Mouse (Mus musculus): ENCODE measurements around the gene Mob3b. TPM values are rescaled to one million over a fixed set of nuclear protein-coding genes. Genes with fewer than 3 reads are reported as not detected.

Gene Mob3b
- polyA plus RNA-seq, 1 experiment from 2014 or later, result 9.3 TPM

GRCm38 (mm10) chr4:35126776-35127175 lies 30.5 kb downstream of the Mob3b start:
- 57% methylated on average over 9 of the region's 9 CpGs for WGBS

GRCm38 (mm10) chr4:35125299-35125777 lies 31.9 kb downstream of the Mob3b start:
- peaks cover 12% of the 10 kb centered on the region; the same call in 1 of the 2 replicates for H3K4me1 ChIP-seq (ENCODE audit: control insufficient read depth, insufficient read depth, low read length)
- H3K9ac ChIP-seq (ENCODE audit: low read length), result no peak overlapping the region
- DNase-seq (ENCODE audit: low spot score), result peak; percentile 71
- no peak overlapping the region for H3K4me2 ChIP-seq (ENCODE audit: low read depth)
- H3K9me3 ChIP-seq (ENCODE audit: control insufficient read depth, low read length), result no peaks in the 10 kb centered on the region
- H3K36me3 ChIP-seq (ENCODE audit: control insufficient read depth, insufficient read depth, low read length), result no peaks in the 10 kb centered on the region
- peak overlapping the region; percentile 40; the same call in 1 of the 2 replicates for H3K27ac ChIP-seq (ENCODE audit: low read depth, low read length)
- 7% methylated on average over 6 of the region's 6 CpGs for WGBS
- no peaks in the 10 kb centered on the region for H3K27me3 ChIP-seq (ENCODE audit: control insufficient read depth, insufficient read depth, low read length)
- H3K4me3 ChIP-seq (ENCODE audit: low read depth, low read length), result no peak overlapping the region
- peak; percentile 85 for ATAC-seq (ENCODE audit: insufficient read depth, low FRiP score, low TSS enrichment)

More at GRCm38 (mm10) chr4:35126776-35127175, 30.5 kb downstream of the Mob3b start:
- DNase-seq (ENCODE audit: low spot score) (no peak), ATAC-seq (ENCODE audit: insufficient read depth, low FRiP score, low TSS enrichment) (no peak)
- Histone ChIP-seq H3K4me1 (ENCODE audit: control insufficient read depth, insufficient read depth, low read length) (peaks cover 12% of the 10 kb centered on the region; the same call in 1 of the 2 replicates), H3K27me3 (ENCODE audit: control insufficient read depth, insufficient read depth, low read length) (no peaks in the 10 kb centered on the region), H3K36me3 (ENCODE audit: control insufficient read depth, insufficient read depth, low read length) (no peaks in the 10 kb centered on the region), H3K4me3 (ENCODE audit: low read depth, low read length) (no peak overlapping the region), H3K27ac (ENCODE audit: low read depth, low read length) (no peak overlapping the region), H3K4me2 (ENCODE audit: low read depth) (no peak overlapping the region), H3K9me3 (ENCODE audit: control insufficient read depth, low read length) (no peaks in the 10 kb centered on the region), H3K9ac (ENCODE audit: low read length) (no peak overlapping the region)

- H3K9ac ChIP-seq (ENCODE audit: low read length), result no peak overlapping the region
- no peak overlapping the region for H3K4me3 ChIP-seq (ENCODE audit: low read depth, low read length)
- H3K27ac ChIP-seq (ENCODE audit: low read depth, low read length), result no peak overlapping the region
- H3K9me3 ChIP-seq (ENCODE audit: control insufficient read depth, low read length), result no peaks in the 10 kb centered on the region
- no peak overlapping the region for H3K4me2 ChIP-seq (ENCODE audit: low read depth)
- no peak for ATAC-seq (ENCODE audit: insufficient read depth, low FRiP score, low TSS enrichment)
- H3K36me3 ChIP-seq (ENCODE audit: control insufficient read depth, insufficient read depth, low read length), result no peaks in the 10 kb centered on the region
- no peak for DNase-seq (ENCODE audit: low spot score)
- no peaks in the 10 kb centered on the region for H3K27me3 ChIP-seq (ENCODE audit: control insufficient read depth, insufficient read depth, low read length)
- 85% methylated on average over 11 of the region's 11 CpGs for WGBS
- peaks cover 12% of the 10 kb centered on the region; the same call in 1 of the 2 replicates for H3K4me1 ChIP-seq (ENCODE audit: control insufficient read depth, insufficient read depth, low read length)
Observed at GRCm38 (mm10) chr4:35124027-35124426, 33.3 kb downstream of the Mob3b start.

GRCm38 (mm10) chr4:35123087-35123486 lies 34.2 kb downstream of the Mob3b start:
- H3K9me3 ChIP-seq (ENCODE audit: control insufficient read depth, low read length), result no peaks in the 10 kb centered on the region
- H3K4me3 ChIP-seq (ENCODE audit: low read depth, low read length), result no peak overlapping the region
- no peaks in the 10 kb centered on the region for H3K27me3 ChIP-seq (ENCODE audit: control insufficient read depth, insufficient read depth, low read length)
- ATAC-seq (ENCODE audit: insufficient read depth, low FRiP score, low TSS enrichment) (no peak), DNase-seq (ENCODE audit: low spot score) (no peak)
- no peak overlapping the region for H3K4me2 ChIP-seq (ENCODE audit: low read depth)
- peaks cover 12% of the 10 kb centered on the region; the same call in 1 of the 2 replicates for H3K4me1 ChIP-seq (ENCODE audit: control insufficient read depth, insufficient read depth, low read length)
- no peak overlapping the region for H3K9ac ChIP-seq (ENCODE audit: low read length)
- 64% methylated on average over 5 of the region's 5 CpGs for WGBS
- no peak overlapping the region for H3K27ac ChIP-seq (ENCODE audit: low read depth, low read length)
- H3K36me3 ChIP-seq (ENCODE audit: control insufficient read depth, insufficient read depth, low read length), result no peaks in the 10 kb centered on the region

- no peak for ATAC-seq (ENCODE audit: insufficient read depth, low FRiP score, low TSS enrichment)
- Histone ChIP-seq H3K4me3 (ENCODE audit: low read depth, low read length) (no peak overlapping the region), H3K9ac (ENCODE audit: low read length) (no peak overlapping the region), H3K36me3 (ENCODE audit: control insufficient read depth, insufficient read depth, low read length) (no peaks in the 10 kb centered on the region), H3K9me3 (ENCODE audit: control insufficient read depth, low read length) (no peaks in the 10 kb centered on the region), H3K4me2 (ENCODE audit: low read depth) (no peak overlapping the region), H3K4me1 (ENCODE audit: control insufficient read depth, insufficient read depth, low read length) (peaks cover 8% of the 10 kb centered on the region; the same call in 1 of the 2 replicates), H3K27ac (ENCODE audit: low read depth, low read length) (no peak overlapping the region), H3K27me3 (ENCODE audit: control insufficient read depth, insufficient read depth, low read length) (no peaks in the 10 kb centered on the region)
- DNase-seq (ENCODE audit: low spot score), result peak; percentile 40
- WGBS, result 60% methylated on average over 12 of the region's 12 CpGs
Observed at GRCm38 (mm10) chr4:35121060-35121459, 36.2 kb downstream of the Mob3b start.

GRCm38 (mm10) chr4:35120575-35120974 lies 36.7 kb downstream of the Mob3b start:
- no peak for DNase-seq (ENCODE audit: low spot score)
- H3K36me3 ChIP-seq (ENCODE audit: control insufficient read depth, insufficient read depth, low read length), result no peaks in the 10 kb centered on the region
- H3K27ac ChIP-seq (ENCODE audit: low read depth, low read length), result no peak overlapping the region
- no peak overlapping the region for H3K4me3 ChIP-seq (ENCODE audit: low read depth, low read length)
- no peak overlapping the region for H3K4me2 ChIP-seq (ENCODE audit: low read depth)
- H3K9me3 ChIP-seq (ENCODE audit: control insufficient read depth, low read length), result no peaks in the 10 kb centered on the region
- H3K9ac ChIP-seq (ENCODE audit: low read length), result no peak overlapping the region
- peaks cover 4% of the 10 kb centered on the region; the same call in 1 of the 2 replicates for H3K4me1 ChIP-seq (ENCODE audit: control insufficient read depth, insufficient read depth, low read length)
- WGBS, result 92% methylated on average over 8 of the region's 8 CpGs
- no peaks in the 10 kb centered on the region for H3K27me3 ChIP-seq (ENCODE audit: control insufficient read depth, insufficient read depth, low read length)
- no peak for ATAC-seq (ENCODE audit: insufficient read depth, low FRiP score, low TSS enrichment)

GRCm38 (mm10) chr4:35120159-35120558 lies 37.1 kb downstream of the Mob3b start:
- H3K27me3 ChIP-seq (ENCODE audit: control insufficient read depth, insufficient read depth, low read length), result no peaks in the 10 kb centered on the region
- H3K4me1 ChIP-seq (ENCODE audit: control insufficient read depth, insufficient read depth, low read length), result 0 out of 2 replicates have a peak, but pooled peaks cover 2% of the 10 kb centered on the region
- DNase-seq (ENCODE audit: low spot score) (no peak), ATAC-seq (ENCODE audit: insufficient read depth, low FRiP score, low TSS enrichment) (no peak)
- no peak overlapping the region for H3K4me2 ChIP-seq (ENCODE audit: low read depth)
- H3K9me3 ChIP-seq (ENCODE audit: control insufficient read depth, low read length), result no peaks in the 10 kb centered on the region
- no peaks in the 10 kb centered on the region for H3K36me3 ChIP-seq (ENCODE audit: control insufficient read depth, insufficient read depth, low read length)
- H3K27ac ChIP-seq (ENCODE audit: low read depth, low read length), result no peak overlapping the region
- WGBS, result 83% methylated on average over 4 of the region's 4 CpGs
- H3K9ac ChIP-seq (ENCODE audit: low read length), result no peak overlapping the region
- H3K4me3 ChIP-seq (ENCODE audit: low read depth, low read length), result no peak overlapping the region

- no peak overlapping the region for H3K27ac ChIP-seq (ENCODE audit: low read depth, low read length)
- no peak overlapping the region for H3K9ac ChIP-seq (ENCODE audit: low read length)
- H3K27me3 ChIP-seq (ENCODE audit: control insufficient read depth, insufficient read depth, low read length), result no peaks in the 10 kb centered on the region
- H3K4me3 ChIP-seq (ENCODE audit: low read depth, low read length), result no peak overlapping the region
- H3K36me3 ChIP-seq (ENCODE audit: control insufficient read depth, insufficient read depth, low read length), result no peaks in the 10 kb centered on the region
- 93% methylated on average over 2 of the region's 2 CpGs for WGBS
- no peak for ATAC-seq (ENCODE audit: insufficient read depth, low FRiP score, low TSS enrichment)
- 0 out of 2 replicates have a peak, but pooled peaks cover 2% of the 10 kb centered on the region for H3K4me1 ChIP-seq (ENCODE audit: control insufficient read depth, insufficient read depth, low read length)
- no peak for DNase-seq (ENCODE audit: low spot score)
- H3K4me2 ChIP-seq (ENCODE audit: low read depth), result no peak overlapping the region
- H3K9me3 ChIP-seq (ENCODE audit: control insufficient read depth, low read length), result no peaks in the 10 kb centered on the region
Observed at GRCm38 (mm10) chr4:35118851-35119250, 38.4 kb downstream of the Mob3b start.

- no peak overlapping the region for H3K27ac ChIP-seq (ENCODE audit: low read depth, low read length)
- WGBS, result 83% methylated on average over 3 of the region's 3 CpGs
- no peak overlapping the region for H3K4me2 ChIP-seq (ENCODE audit: low read depth)
- no peaks in the 10 kb centered on the region for H3K4me1 ChIP-seq (ENCODE audit: control insufficient read depth, insufficient read depth, low read length)
- DNase-seq (ENCODE audit: low spot score) (no peak), ATAC-seq (ENCODE audit: insufficient read depth, low FRiP score, low TSS enrichment) (no peak)
- no peaks in the 10 kb centered on the region for H3K9me3 ChIP-seq (ENCODE audit: control insufficient read depth, low read length)
- no peaks in the 10 kb centered on the region for H3K36me3 ChIP-seq (ENCODE audit: control insufficient read depth, insufficient read depth, low read length)
- H3K27me3 ChIP-seq (ENCODE audit: control insufficient read depth, insufficient read depth, low read length), result no peaks in the 10 kb centered on the region
- no peak overlapping the region for H3K9ac ChIP-seq (ENCODE audit: low read length)
- no peak overlapping the region for H3K4me3 ChIP-seq (ENCODE audit: low read depth, low read length)
Observed at GRCm38 (mm10) chr4:35117144-35117543, 40.1 kb downstream of the Mob3b start.

Data from neural tube, embryonic 11.5 days (tissue).